Mouse (Mus musculus): ENCODE measurements around the gene Slc25a13. TPM values are rescaled to one million over a fixed set of nuclear protein-coding genes. Genes with fewer than 3 reads are reported as not detected.

The Slc25a13 gene
- polyA plus RNA-seq, 1 experiment from 2014 or later = 50.1 TPM

- no peaks in the 10 kb centered on the region for H3K27me3 ChIP-seq (ENCODE audit: control insufficient read depth, insufficient read depth, low read length)
- H3K27ac ChIP-seq (replicated peaks; ENCODE audit: low read depth, low read length) = no peak overlapping the region
- H3K4me3 ChIP-seq (ENCODE audit: low read depth, low read length) = no peak overlapping the region
- no peaks in the 10 kb centered on the region for H3K4me1 ChIP-seq (ENCODE audit: control insufficient read depth, insufficient read depth, low read length)
- H3K36me3 ChIP-seq (ENCODE audit: control insufficient read depth, insufficient read depth, low read length) = no peaks in the 10 kb centered on the region
- 87% methylated on average over 10 of the region's 10 CpGs for WGBS
- no peak for ATAC-seq (ENCODE audit: insufficient number of reproducible peaks, low FRiP score, low TSS enrichment, low read depth)
- no peaks in the 10 kb centered on the region for H3K9me3 ChIP-seq (ENCODE audit: control insufficient read depth, low read length)
- no peak overlapping the region for H3K4me2 ChIP-seq (ENCODE audit: low read depth, severe bottlenecking)
- no peak overlapping the region for H3K9ac ChIP-seq (ENCODE audit: low read length)
- no peak for DNase-seq (ENCODE audit: low spot score)
Measured at GRCm38 (mm10) chr6:6092497-6092896, 124.5 kb downstream of the Slc25a13 start.

GRCm38 (mm10) chr6:6091016-6091415 lies 126.0 kb downstream of the Slc25a13 start:
- Histone ChIP-seq H3K27me3 (ENCODE audit: control insufficient read depth, insufficient read depth, low read length) (no peaks in the 10 kb centered on the region), H3K4me1 (ENCODE audit: control insufficient read depth, insufficient read depth, low read length) (no peaks in the 10 kb centered on the region), H3K9ac (ENCODE audit: low read length) (no peak overlapping the region), H3K4me2 (ENCODE audit: low read depth, severe bottlenecking) (no peak overlapping the region), H3K27ac (replicated peaks; ENCODE audit: low read depth, low read length) (no peak overlapping the region), H3K4me3 (ENCODE audit: low read depth, low read length) (no peak overlapping the region), H3K9me3 (ENCODE audit: control insufficient read depth, low read length) (no peaks in the 10 kb centered on the region), H3K36me3 (ENCODE audit: control insufficient read depth, insufficient read depth, low read length) (no peaks in the 10 kb centered on the region)
- ATAC-seq (ENCODE audit: insufficient number of reproducible peaks, low FRiP score, low TSS enrichment, low read depth) = no peak
- WGBS = 50% methylated on average over 3 of the region's 3 CpGs
- DNase-seq (ENCODE audit: low spot score) = no peak

- no peaks in the 10 kb centered on the region for H3K36me3 ChIP-seq (ENCODE audit: control insufficient read depth, insufficient read depth, low read length)
- no peak overlapping the region for H3K9ac ChIP-seq (ENCODE audit: low read length)
- WGBS = 94% methylated on average over 4 of the region's 4 CpGs
- no peaks in the 10 kb centered on the region for H3K9me3 ChIP-seq (ENCODE audit: control insufficient read depth, low read length)
- H3K27me3 ChIP-seq (ENCODE audit: control insufficient read depth, insufficient read depth, low read length) = no peaks in the 10 kb centered on the region
- no peak for DNase-seq (ENCODE audit: low spot score)
- ATAC-seq (ENCODE audit: insufficient number of reproducible peaks, low FRiP score, low TSS enrichment, low read depth) = no peak
- H3K4me2 ChIP-seq (ENCODE audit: low read depth, severe bottlenecking) = no peak overlapping the region
- H3K4me3 ChIP-seq (ENCODE audit: low read depth, low read length) = no peak overlapping the region
- no peak overlapping the region for H3K27ac ChIP-seq (replicated peaks; ENCODE audit: low read depth, low read length)
- no peaks in the 10 kb centered on the region for H3K4me1 ChIP-seq (ENCODE audit: control insufficient read depth, insufficient read depth, low read length)
Measured at GRCm38 (mm10) chr6:6088151-6088550, 128.8 kb downstream of the Slc25a13 start.

- ATAC-seq (ENCODE audit: insufficient number of reproducible peaks, low FRiP score, low TSS enrichment, low read depth) = no peak
- no peaks in the 10 kb centered on the region for H3K4me1 ChIP-seq (ENCODE audit: control insufficient read depth, insufficient read depth, low read length)
- no peak for DNase-seq (ENCODE audit: low spot score)
- H3K27me3 ChIP-seq (ENCODE audit: control insufficient read depth, insufficient read depth, low read length) = no peaks in the 10 kb centered on the region
- no peaks in the 10 kb centered on the region for H3K9me3 ChIP-seq (ENCODE audit: control insufficient read depth, low read length)
- no peak overlapping the region for H3K9ac ChIP-seq (ENCODE audit: low read length)
- no peak overlapping the region for H3K4me2 ChIP-seq (ENCODE audit: low read depth, severe bottlenecking)
- WGBS = 96% methylated on average over 1 of the region's 1 CpGs
- no peak overlapping the region for H3K4me3 ChIP-seq (ENCODE audit: low read depth, low read length)
- no peaks in the 10 kb centered on the region for H3K36me3 ChIP-seq (ENCODE audit: control insufficient read depth, insufficient read depth, low read length)
- no peak overlapping the region for H3K27ac ChIP-seq (replicated peaks; ENCODE audit: low read depth, low read length)
Measured at GRCm38 (mm10) chr6:6080484-6080883, 136.5 kb downstream of the Slc25a13 start.

- Histone ChIP-seq H3K36me3 (ENCODE audit: control insufficient read depth, insufficient read depth, low read length) (no peaks in the 10 kb centered on the region), H3K4me2 (ENCODE audit: low read depth, severe bottlenecking) (no peak overlapping the region), H3K4me3 (ENCODE audit: low read depth, low read length) (no peak overlapping the region), H3K9ac (ENCODE audit: low read length) (no peak overlapping the region), H3K27me3 (ENCODE audit: control insufficient read depth, insufficient read depth, low read length) (no peaks in the 10 kb centered on the region), H3K27ac (replicated peaks; ENCODE audit: low read depth, low read length) (no peak overlapping the region), H3K9me3 (ENCODE audit: control insufficient read depth, low read length) (no peaks in the 10 kb centered on the region), H3K4me1 (ENCODE audit: control insufficient read depth, insufficient read depth, low read length) (no peaks in the 10 kb centered on the region)
- ATAC-seq (ENCODE audit: insufficient number of reproducible peaks, low FRiP score, low TSS enrichment, low read depth) (no peak), DNase-seq (ENCODE audit: low spot score) (no peak)
- WGBS = 82% methylated on average over 4 of the region's 4 CpGs
Measured at GRCm38 (mm10) chr6:6077234-6077633, 139.7 kb downstream of the Slc25a13 start.

- Histone ChIP-seq H3K9ac (ENCODE audit: low read length) (no peak overlapping the region), H3K27me3 (ENCODE audit: control insufficient read depth, insufficient read depth, low read length) (no peaks in the 10 kb centered on the region), H3K4me2 (ENCODE audit: low read depth, severe bottlenecking) (no peak overlapping the region), H3K4me1 (ENCODE audit: control insufficient read depth, insufficient read depth, low read length) (no peaks in the 10 kb centered on the region), H3K36me3 (ENCODE audit: control insufficient read depth, insufficient read depth, low read length) (no peaks in the 10 kb centered on the region), H3K9me3 (ENCODE audit: control insufficient read depth, low read length) (no peaks in the 10 kb centered on the region), H3K4me3 (ENCODE audit: low read depth, low read length) (no peak overlapping the region), H3K27ac (replicated peaks; ENCODE audit: low read depth, low read length) (no peak overlapping the region)
- DNase-seq (ENCODE audit: low spot score) (no peak), ATAC-seq (ENCODE audit: insufficient number of reproducible peaks, low FRiP score, low TSS enrichment, low read depth) (no peak)
- WGBS = 91% methylated on average over 7 of the region's 7 CpGs
Measured at GRCm38 (mm10) chr6:6075940-6076447, 141.0 kb downstream of the Slc25a13 start.

GRCm38 (mm10) chr6:6071038-6071437 lies 145.9 kb downstream of the Slc25a13 start:
- 82% methylated on average over 7 of the region's 7 CpGs for WGBS
- no peak overlapping the region for H3K27ac ChIP-seq (replicated peaks; ENCODE audit: low read depth, low read length)
- ATAC-seq (ENCODE audit: insufficient number of reproducible peaks, low FRiP score, low TSS enrichment, low read depth) = no peak

GRCm38 (mm10) chr6:6070015-6070414 lies 147.0 kb downstream of the Slc25a13 start:
- 0 out of 2 replicates have a peak overlapping the region, but pooled peaks have one; percentile 4 for H3K27ac ChIP-seq (replicated peaks; ENCODE audit: low read depth, low read length)
- no peak overlapping the region for H3K9ac ChIP-seq (ENCODE audit: low read length)
- H3K4me1 ChIP-seq (ENCODE audit: control insufficient read depth, insufficient read depth, low read length) = no peaks in the 10 kb centered on the region
- no peaks in the 10 kb centered on the region for H3K36me3 ChIP-seq (ENCODE audit: control insufficient read depth, insufficient read depth, low read length)
- no peak for DNase-seq (ENCODE audit: low spot score)
- H3K4me3 ChIP-seq (ENCODE audit: low read depth, low read length) = no peak overlapping the region
- H3K9me3 ChIP-seq (ENCODE audit: control insufficient read depth, low read length) = no peaks in the 10 kb centered on the region
- no peak for ATAC-seq (ENCODE audit: insufficient number of reproducible peaks, low FRiP score, low TSS enrichment, low read depth)
- no peaks in the 10 kb centered on the region for H3K27me3 ChIP-seq (ENCODE audit: control insufficient read depth, insufficient read depth, low read length)
- WGBS = 10% methylated on average over 3 of the region's 3 CpGs
- H3K4me2 ChIP-seq (ENCODE audit: low read depth, severe bottlenecking) = no peak overlapping the region

More at GRCm38 (mm10) chr6:6071038-6071437, 145.9 kb downstream of the Slc25a13 start:
- Histone ChIP-seq H3K9me3 (ENCODE audit: control insufficient read depth, low read length) (no peaks in the 10 kb centered on the region), H3K4me2 (ENCODE audit: low read depth, severe bottlenecking) (no peak overlapping the region), H3K4me3 (ENCODE audit: low read depth, low read length) (no peak overlapping the region), H3K36me3 (ENCODE audit: control insufficient read depth, insufficient read depth, low read length) (no peaks in the 10 kb centered on the region), H3K9ac (ENCODE audit: low read length) (no peak overlapping the region), H3K27me3 (ENCODE audit: control insufficient read depth, insufficient read depth, low read length) (no peaks in the 10 kb centered on the region), H3K4me1 (ENCODE audit: control insufficient read depth, insufficient read depth, low read length) (no peaks in the 10 kb centered on the region)
- no peak for DNase-seq (ENCODE audit: low spot score)

GRCm38 (mm10) chr6:6067201-6067600 lies 149.8 kb downstream of the Slc25a13 start:
- WGBS = 93% methylated on average over 6 of the region's 6 CpGs
- Histone ChIP-seq H3K4me3 (ENCODE audit: low read depth, low read length) (no peak overlapping the region), H3K9me3 (ENCODE audit: control insufficient read depth, low read length) (no peaks in the 10 kb centered on the region), H3K36me3 (ENCODE audit: control insufficient read depth, insufficient read depth, low read length) (no peaks in the 10 kb centered on the region), H3K4me1 (ENCODE audit: control insufficient read depth, insufficient read depth, low read length) (no peaks in the 10 kb centered on the region), H3K27ac (replicated peaks; ENCODE audit: low read depth, low read length) (no peak overlapping the region), H3K4me2 (ENCODE audit: low read depth, severe bottlenecking) (no peak overlapping the region), H3K27me3 (ENCODE audit: control insufficient read depth, insufficient read depth, low read length) (no peaks in the 10 kb centered on the region), H3K9ac (ENCODE audit: low read length) (no peak overlapping the region)
- DNase-seq (ENCODE audit: low spot score) (no peak), ATAC-seq (ENCODE audit: insufficient number of reproducible peaks, low FRiP score, low TSS enrichment, low read depth) (no peak)
